In genomic region chr15:102119831-102120170, GRCm38 (mm10) we compare ENCODE assay signal across 18 mouse cellular contexts. TPM values are rescaled to one million over a fixed set of nuclear protein-coding genes. Genes with fewer than 3 reads are reported as not detected.
A peak's percentile ranks its signal among the peaks of the same experiment; 100 is the strongest.
DNase-seq lines count a peak whose midpoint lies in the region; ATAC-seq lines count a peak whose summit lies in the region.
"Had no signal": no experiment of that assay in that cellular context is flagged by ENCODE, and none has a peak within 500 bp of the region (broad histone marks: within the 10 kb centered on the region; RNA-seq: fewer than 3 reads in every experiment).

No protein-coding gene starts in this region.

- ATAC-seq in cerebellum, adult (ENCODE audit: insufficient number of reproducible peaks, low FRiP score, low TSS enrichment) = peak; percentile 88
- ATAC-seq: CD4-positive, CD25-positive, alpha-beta regulatory T cell, adult 4 months had no signal

- intact Hi-C loops in heart, postnatal 25 days (cut with DNase I) = no loop called here

- no peak for DNase-seq in cerebellum, postnatal 4 days (ENCODE audit: low spot score in 2 of 2)
- DNase-seq in heart, adult 9 months (ENCODE audit: low spot score in 2 of 2) = peak; percentile 46 to 49
- no peak for DNase-seq in heart, postnatal 25 days (ENCODE audit: low spot score)
- peak; percentile 48 for DNase-seq in adipocyte (ENCODE audit: low spot score)
- DNase-seq in cerebellum, adult 9-11 months = peak; percentile 93
- DNase-seq in ovary, postnatal 36 days (ENCODE audit: low spot score) = no peak
- no peak for DNase-seq in adrenal gland, adult 18-20 months (ENCODE audit: low spot score in 2 of 2)
- DNase-seq: kidney, adult 2 months; kidney, postnatal 14 days; layer of hippocampus, adult 9-11 months; lung, adult 18-20 months; lung, postnatal 36 days had no signal

RNA-seq across cellular contexts. Expression of gene Spryd3, which starts 16.2 kb away (rescaled TPM):
- 10 to 100 TPM; 13.2 to 15.1 TPM for total RNA-seq in heart, postnatal 25 days (2021)
- total RNA-seq in adrenal gland, adult 18-20 months (2021) = 10 to 100 TPM; 33.0 to 36.9 TPM

RNA-seq across cellular contexts. Expression of gene Tns2, which starts 19.6 kb away (rescaled TPM):
- total RNA-seq in heart, postnatal 25 days (2021) = 100 to 1,000 TPM in 1 of 2 experiments, 10 to 100 TPM in 1; 98.6 to 118 TPM
- total RNA-seq in adrenal gland, adult 18-20 months (2021) = 10 to 100 TPM; 76.9 to 89.5 TPM
- total RNA-seq: common myeloid progenitor, adult 5-6 weeks; granulocyte monocyte progenitor cell, adult 5-6 weeks had no signal

RNA-seq across cellular contexts. Expression of gene Igfbp6, which starts 24.4 kb away (rescaled TPM):
- total RNA-seq in heart, postnatal 25 days (2021) = 10 to 100 TPM; 38.3 to 43.6 TPM
- total RNA-seq in adrenal gland, adult 18-20 months (2021) = 10 to 100 TPM; 45.1 to 66.2 TPM
- total RNA-seq: common myeloid progenitor, adult 5-6 weeks; granulocyte monocyte progenitor cell, adult 5-6 weeks had no signal

RNA-seq across cellular contexts. Expression of gene Soat2, which starts 30.5 kb away (rescaled TPM):
- total RNA-seq in heart, postnatal 25 days (2021) = under 1 TPM in 1 of 2 experiments, not detected in 1; 0.11 TPM
- total RNA-seq in adrenal gland, adult 18-20 months (2021) = under 1 TPM; 0.26 to 0.56 TPM
- total RNA-seq: heart, postnatal 36 days; left cerebral cortex, postnatal 14 days had no signal

RNA-seq across cellular contexts. Expression of gene Eif4b, which starts 46.2 kb away (rescaled TPM):
- total RNA-seq in heart, postnatal 25 days (2021) = 100 to 1,000 TPM; 131 to 144 TPM
- total RNA-seq in adrenal gland, adult 18-20 months (2021) = 100 to 1,000 TPM; 197 to 252 TPM

Comparison
In these comparisons a context has a peak if more than half of its experiments do, and no peak if none do; other contexts are left out.
1. DNase-seq: peak in heart, adult 9 months (2 of 2), adipocyte (single experiment) and cerebellum, adult 9-11 months (single experiment); none in cerebellum, postnatal 4 days (0 of 2), heart, postnatal 25 days (single experiment), ovary, postnatal 36 days (single experiment) and adrenal gland, adult 18-20 months (0 of 2).